Mouse (Mus musculus) right cerebral cortex, postnatal 10 days (tissue): ENCODE data around the gene Zfp131.
"Not testable (repeated sequence)": the region's sequence is repeated elsewhere in the genome, so short reads cannot be mapped to it uniquely, and the experiment has no call there.

Experiments
- DNase-seq, 2 experiments: peaks; one replicate each; pipeline ENCODE4 v3.0.0; 2021; ENCODE audit warnings: low spot score in 2 of 2

Gene Zfp131

GRCm38 (mm10) chr13:119790761-119791579, at the start of gene Zfp131:
TSS of gene Zfp131 (minus strand) at chr13:119790889.
- peak; percentile 97 for DNase-seq

DNA sequence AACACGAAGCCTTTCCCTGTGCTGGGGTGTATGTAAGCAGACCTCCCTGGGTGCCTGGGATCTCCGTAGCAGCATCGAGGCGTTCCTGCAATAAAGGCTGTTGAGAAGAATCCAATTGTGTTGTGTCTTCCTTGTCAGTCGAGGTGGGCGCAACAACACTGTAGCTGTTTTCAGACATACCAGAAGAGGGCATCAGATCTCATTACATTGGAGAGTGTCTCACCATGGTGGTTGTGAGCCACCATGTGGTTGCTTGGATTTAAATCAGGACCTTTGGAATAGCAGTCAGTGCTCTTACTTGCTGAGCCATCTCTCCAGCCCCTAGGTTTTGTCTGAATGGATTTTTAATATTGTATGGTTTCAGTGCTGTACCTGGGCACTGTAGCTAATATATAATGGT, 49.3 kb upstream of the Zfp131 start:
- DNase-seq = peak in 1 of 2 experiments; percentile 22

DNA sequence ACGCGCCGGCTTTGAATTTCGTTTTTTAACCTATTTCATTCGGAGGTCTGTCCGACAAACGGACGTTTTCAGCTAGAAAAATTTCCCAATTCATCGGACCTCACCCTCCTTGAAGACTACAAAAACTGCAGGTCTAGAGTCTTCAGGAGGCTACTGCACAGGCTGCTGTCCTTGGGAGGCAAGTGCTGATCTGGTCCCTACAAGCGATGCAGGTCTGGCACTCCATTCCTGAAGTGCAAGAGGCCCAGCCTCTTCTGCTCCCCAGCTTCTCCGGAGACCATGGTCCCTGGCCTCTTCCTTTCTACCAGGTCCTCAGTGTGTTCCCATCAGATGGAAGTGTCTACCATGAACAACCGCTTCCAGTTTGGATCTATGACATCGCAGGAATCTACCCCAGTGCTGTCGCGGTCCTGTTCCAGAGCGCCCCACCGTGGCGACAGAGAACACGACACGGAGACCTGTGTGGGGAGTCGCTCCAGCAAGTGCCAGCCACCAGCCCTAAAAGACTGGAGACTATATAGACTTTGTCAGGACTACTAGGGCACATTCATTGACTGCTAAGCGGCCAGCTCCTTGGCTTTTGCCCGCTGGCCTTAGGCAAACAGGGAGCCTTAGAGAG, 47.1 kb upstream of the Zfp131 start:
- DNase-seq = peak; percentile 27 to 55

DNA sequence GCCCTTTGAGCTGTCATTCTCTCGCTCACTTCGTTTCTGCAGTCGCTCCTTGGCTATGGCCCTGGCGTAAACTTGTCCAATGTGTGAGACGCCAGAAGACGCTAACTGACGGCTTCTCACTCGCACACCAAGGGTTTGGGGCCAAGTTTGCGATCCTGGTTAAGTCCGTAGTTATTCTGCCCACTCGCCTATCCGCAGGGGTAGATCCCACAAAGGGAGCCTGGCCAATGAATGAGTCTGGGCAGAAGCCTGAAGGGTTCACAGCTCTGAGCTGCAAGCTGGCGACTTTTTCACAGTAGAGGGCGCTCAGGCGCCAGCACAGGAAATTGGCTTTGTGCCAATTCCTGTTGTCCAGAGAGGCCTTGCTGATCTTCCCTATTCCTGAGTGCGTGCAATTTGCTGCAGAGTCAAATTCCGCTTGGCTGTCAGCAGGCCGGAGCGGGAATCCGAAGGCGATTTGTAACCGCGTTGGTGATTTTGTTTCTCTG, 45.7 kb upstream of the Zfp131 start:
- peak; percentile 21 to 23 for DNase-seq

- DNase-seq = peak; percentile 38 to 49
Measured at GRCm38 (mm10) chr13:119835320-119836056, 44.8 kb upstream of the Zfp131 start, which contains the start of gene D13Ertd608e. TSS of gene D13Ertd608e (plus strand) at chr13:119836006.

DNA sequence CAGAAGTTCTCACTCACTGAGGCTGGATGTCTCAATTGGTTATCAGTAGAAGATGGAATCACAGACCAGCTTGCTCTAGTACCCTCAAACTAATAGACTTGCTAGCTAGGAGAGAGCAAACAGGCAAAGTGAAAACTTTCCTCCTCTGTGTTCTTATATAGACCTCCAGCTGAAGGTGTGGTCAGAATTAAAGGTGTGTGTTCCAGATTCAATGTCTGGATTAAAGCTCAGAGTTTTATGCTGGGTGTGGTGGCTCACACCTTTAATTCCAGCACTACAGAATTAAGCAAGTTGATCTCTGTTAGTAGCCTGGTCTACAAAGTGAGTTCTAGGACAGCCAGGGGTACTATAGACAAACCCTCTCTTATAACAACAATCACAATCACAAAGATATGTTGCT, 39.4 kb upstream of the Zfp131 start, which contains the start of gene AF067063:
AF067063 (minus strand) TSS at position 101 of the 400 bp plus-strand sequence.
- DNase-seq = not testable (repeated sequence)

DNA sequence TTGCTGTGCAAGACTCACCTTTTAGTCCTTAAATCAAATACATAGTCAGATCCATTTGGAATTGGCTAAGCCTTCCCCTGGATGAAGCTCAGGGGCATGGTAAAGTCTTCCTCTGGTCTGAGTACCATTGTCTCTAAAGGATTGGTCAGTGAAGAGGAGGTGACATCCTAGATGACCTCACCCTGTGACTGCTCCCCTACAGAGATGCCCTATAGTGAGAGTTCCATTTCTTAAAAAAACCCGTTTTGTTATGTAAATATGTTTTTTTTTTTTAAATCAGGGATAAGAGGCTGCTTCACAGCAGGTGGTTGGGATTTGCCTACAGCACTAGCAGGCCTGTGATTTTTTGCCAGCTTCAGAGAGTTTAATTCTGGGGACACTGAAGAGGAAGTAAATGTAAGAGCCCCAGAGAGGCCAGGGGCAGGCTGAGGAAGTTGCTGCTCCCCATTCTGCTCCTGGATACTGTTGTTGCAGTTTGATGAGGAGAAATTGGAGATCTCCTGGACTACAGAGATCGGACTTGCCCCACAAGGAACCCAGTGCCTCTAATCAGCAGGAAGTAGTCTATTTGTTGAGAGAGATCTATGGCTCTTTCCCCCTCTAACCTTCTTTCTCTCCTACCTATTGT, 27.0 kb upstream of the Zfp131 start:
- no peak for DNase-seq

GRCm38 (mm10) chr13:119816798-119817197, 26.1 kb upstream of the Zfp131 start:
- no peak for DNase-seq

GRCm38 (mm10) chr13:119810031-119810430, 19.3 kb upstream of the Zfp131 start:
- DNase-seq = no peak

DNA sequence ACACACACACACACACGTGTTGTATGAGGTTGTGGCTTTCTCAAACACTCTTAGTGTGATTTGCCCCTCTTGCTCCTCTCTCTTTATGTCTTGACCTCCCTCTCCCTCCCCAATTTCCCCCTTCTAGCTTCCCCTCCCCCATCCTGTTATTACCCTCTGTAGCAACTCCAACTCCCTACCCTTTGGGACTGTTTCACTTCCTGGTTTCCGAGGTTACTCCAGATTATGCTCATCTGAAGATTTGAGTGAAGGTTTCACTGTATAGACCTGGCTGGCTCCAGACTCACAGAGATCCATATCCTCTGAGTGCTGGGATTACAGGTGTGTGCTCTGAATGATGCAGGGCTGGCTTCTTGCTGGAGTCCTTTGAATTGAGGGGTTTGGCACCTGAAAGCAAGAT, 18.2 kb upstream of the Zfp131 start:
- no peak for DNase-seq

DNA sequence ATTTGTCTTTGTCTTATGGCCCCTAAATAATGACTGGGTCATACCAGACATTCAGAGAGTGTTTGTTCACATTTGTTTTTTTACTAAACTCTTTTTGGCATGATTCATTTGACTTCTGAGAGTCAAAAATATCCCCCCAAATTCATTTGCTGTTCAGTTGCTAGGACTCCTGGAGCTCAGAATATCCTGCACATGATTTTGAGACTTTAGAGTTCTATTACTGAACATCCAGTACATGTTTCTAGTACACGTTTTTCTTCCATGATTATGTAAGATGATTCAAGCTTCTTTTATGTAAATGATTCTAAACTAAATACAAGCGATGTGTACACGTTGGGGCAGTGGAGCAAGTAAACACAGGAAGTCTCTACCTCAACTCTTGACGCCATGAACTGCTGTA, 7.0 kb upstream of the Zfp131 start:
- no peak for DNase-seq

DNA sequence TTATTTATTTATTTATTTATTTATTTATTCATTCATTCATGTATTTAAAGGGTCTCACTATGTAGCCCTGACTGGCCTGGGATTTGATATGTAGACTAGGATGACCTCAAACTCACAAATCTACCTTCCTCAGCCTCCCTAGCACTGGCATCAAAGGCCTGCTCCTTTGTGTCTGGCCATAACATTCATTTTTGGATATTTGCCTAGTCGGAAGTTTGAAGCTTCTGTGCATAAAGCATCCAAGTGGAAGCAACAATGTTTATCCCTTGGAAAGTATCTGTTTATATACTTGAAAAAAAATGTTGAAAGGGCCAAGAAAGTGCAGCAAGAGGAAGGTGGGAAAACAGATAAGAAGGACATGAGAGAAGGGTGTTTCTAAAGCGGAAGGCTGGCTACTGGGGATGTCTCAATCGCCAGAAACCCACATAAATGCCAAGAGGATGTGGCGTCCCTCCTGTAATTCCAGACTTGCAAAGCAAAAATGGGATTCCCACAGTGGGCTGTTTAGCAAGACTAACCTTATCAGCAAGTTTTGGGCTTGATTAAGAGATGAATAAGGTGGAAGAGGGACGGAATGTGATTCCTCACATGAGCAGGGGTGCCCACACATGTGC, 2.2 kb upstream of the Zfp131 start:
- DNase-seq = no peak

DNA sequence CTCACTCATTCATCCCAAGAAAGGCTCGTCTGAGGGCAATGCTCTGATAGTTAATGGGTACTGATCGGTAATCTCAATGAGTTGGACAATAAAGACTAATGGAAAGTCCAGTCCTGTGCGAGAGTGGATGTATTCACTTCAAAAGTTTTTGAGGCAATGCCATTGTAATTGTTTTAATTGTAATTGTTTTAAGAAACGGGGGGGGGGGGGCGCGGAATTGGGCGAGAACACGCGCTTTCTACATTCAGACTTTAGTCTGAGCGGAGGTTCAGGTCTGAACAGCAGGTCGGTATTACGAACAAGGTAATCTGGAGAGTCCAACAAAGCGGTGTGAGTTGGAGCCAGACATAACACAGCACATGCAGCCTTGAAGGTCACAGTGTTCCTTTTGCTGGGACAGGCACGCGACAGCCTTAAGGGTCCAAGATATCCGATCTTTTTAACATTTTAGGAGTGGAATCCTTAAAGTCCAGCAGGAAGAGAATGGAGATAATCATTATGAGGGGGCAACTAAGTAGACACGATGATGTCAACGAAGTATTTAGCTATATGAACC, 969 bp upstream of the Zfp131 start:
- no peak for DNase-seq

DNA sequence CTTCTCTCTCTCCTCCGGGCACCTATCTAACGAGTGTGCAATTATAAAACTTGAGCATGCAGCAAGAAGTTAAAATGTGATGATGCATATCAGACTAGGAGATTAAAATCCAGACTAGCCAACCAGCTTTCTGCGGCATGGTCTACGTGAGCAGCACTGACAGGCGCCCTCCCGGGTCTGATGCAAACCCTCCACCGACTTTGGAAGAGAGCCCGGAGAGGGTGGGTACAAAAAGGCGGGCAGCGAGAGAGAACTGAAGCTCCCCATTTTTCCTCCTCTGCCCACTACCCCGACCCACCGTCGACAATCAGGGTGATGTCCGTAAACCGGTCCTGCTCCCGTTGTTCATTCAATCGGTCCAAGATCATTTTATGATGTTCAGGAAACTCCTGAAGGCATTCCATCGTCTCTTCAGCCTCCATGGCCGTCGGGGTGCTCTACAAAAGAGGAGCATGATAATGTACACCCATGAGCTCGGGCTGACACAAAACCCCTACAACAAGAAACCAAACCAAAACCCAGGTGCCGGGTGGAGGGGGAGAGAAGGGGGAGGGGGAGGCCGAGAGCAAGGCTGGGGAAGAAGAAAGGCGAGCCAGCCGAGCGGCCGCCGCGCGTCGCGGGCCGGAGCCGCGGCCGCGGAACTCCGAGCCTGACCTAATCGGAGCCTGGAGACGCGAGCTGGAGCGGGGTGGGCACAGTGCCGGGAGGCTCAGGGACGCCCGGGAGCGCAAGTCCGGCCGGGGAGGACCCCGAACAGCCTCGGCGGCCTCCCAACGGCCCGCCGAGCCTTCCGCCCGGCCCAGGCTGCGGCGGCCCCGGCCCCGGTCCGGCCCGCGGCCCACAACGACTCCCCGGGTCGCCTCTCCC, 605 bp downstream of the Zfp131 start:
- peak; percentile 89 for DNase-seq

DNA sequence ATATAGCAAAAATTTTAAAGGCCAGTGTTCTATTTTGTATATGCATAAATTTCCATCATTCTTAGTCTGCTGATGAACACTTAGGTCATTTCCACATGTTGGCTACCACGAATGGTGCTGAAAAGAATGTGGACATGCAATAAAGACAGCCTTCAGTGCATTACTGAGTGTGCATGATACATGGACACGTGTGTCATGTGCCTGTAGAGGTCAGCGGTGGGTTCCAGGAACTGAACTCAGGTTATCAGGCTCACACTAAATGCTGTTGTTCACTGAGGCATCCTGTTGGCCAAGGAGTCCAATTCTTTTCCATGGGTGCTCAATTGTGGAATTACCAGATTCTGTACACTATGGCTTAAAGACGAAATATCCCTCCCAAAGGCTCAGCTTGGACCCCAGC, 7.1 kb downstream of the Zfp131 start:
- no peak for DNase-seq

GRCm38 (mm10) chr13:119768541-119768940, 22.1 kb downstream of the Zfp131 start:
- DNase-seq = peak in 1 of 2 experiments; percentile 21

- peak in 1 of 2 experiments; percentile 19 for DNase-seq
Measured at GRCm38 (mm10) chr13:119766480-119766879, 24.2 kb downstream of the Zfp131 start.

- DNase-seq = peak in 1 of 2 experiments; percentile 23
Measured at GRCm38 (mm10) chr13:119756831-119757230, 33.9 kb downstream of the Zfp131 start.

DNA sequence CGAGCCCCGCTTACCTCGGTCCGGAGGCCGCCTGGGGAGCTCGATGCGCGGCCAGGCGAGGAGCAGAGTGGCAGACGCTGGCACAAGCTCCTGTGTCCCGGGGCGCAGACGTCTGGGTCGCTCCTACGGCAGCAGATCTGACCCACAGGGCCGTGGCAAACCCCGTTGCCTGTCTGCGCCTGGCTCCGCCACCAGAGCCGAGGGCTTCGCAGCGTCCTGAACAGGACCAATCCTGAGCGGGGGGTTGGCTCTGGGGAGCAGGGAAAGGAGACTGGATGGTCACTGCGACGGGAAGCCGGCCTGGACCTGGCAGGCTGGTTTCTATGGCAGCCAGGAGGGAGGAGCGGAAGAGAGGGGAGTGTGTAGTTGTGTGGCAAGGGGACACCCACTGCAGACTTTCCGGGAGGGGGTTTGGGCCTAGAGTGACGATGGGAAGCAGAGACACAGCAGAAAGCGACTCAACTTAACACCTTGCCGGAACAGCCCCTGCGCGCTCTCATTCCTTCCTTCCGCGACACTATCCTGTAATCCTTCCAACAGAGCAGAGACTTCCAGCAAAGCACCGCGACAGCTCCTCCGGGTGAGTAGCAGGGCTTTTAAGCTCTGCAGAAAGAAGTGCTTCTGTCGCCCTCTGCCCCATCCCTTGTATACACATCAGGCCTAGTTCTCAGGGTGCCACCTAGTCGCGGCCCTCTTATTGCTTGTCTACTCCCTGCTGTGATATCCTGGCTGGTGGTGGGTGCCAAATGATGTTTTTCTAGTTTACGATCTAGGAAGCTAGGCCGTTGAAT, 34.8 kb downstream of the Zfp131 start, which contains the start of gene Nim1k:
Nim1k (minus strand) TSS at position 202 of the 791 bp plus-strand sequence.
- DNase-seq = peak; percentile 91 to 93
